In the genomic region with DNA sequence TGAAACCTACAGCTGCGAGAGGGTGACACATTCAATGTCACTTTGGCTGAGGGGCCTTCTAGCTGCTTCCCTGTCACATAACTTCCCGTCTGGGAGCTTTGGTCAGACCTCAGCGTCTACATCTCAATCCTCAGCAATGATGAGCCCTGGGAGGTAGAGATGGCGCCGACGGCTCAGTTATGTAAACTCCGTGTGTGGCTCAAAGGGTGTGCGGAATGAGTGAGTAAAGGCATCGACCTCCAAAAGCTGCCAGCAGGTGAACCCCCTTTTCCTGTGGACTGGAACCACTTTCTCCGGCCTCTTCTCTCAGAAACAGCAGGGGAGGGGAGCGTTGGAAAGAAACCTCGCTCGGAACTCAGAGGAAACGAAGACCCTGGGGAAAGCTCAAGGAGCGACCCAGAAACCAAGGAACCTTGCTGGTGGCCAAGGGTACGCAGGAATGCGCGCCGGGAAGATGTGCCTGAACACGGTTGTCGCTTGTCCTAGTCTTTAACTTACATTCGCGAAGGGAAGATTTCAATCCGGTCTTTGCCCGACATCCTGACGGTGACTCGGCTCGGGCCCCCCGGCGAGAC, we compare ENCODE assay signal across 9 mouse cellular contexts. TPM values are rescaled to one million over a fixed set of nuclear protein-coding genes. Genes with fewer than 3 reads are reported as not detected.
DNase-seq lines count a peak whose midpoint lies in the region; ATAC-seq and TF ChIP-seq lines count a peak whose summit lies in the region.
"Had no signal": no experiment of that assay in that cellular context is flagged by ENCODE, and none has a peak within 500 bp of the region (broad histone marks: within the 10 kb centered on the region; RNA-seq: fewer than 3 reads in every experiment).

No protein-coding gene starts in this region.

- no peaks in the 10 kb centered on the region for H3K9me3 ChIP-seq in MEL (replicated peaks; ENCODE audit: insufficient read depth, low read length)
- no peaks in the 10 kb centered on the region for H3K9me3 ChIP-seq in limb, embryonic 11.5 days (ENCODE audit: control insufficient read depth, low read length)
- H3K9me3 ChIP-seq in neural tube, embryonic 13.5 days, result no peaks in the 10 kb centered on the region

- peaks cover 3 to 11% of the 10 kb centered on the region in 2 experiments; a peak in 2 of 4 replicates for H3K4me1 ChIP-seq in MEL (ENCODE audit: control insufficient read depth in 1 of 2, insufficient read depth in 2 of 2, low read length in 2 of 2)
- H3K4me1 ChIP-seq in limb, embryonic 11.5 days (ENCODE audit: control insufficient read depth, insufficient read depth, low read length), result 0 out of 2 replicates have a peak, but pooled peaks cover 6% of the 10 kb centered on the region
- H3K4me1 ChIP-seq in neural tube, embryonic 13.5 days (replicated peaks), result peaks cover 47% of the 10 kb centered on the region

- TF ChIP-seq CTCF in MEL (IDR thresholded peaks at IDR 0.05 in 2 of 3, conservative IDR thresholded peaks at IDR 0.05 in 1 of 3; ENCODE audit: control insufficient read depth in 1 of 3, insufficient read depth in 1 of 3, low read depth in 2 of 3, low read length in 3 of 3, poor library complexity in 1 of 3, severe bottlenecking in 1 of 3), result no peak

- H3K36me3 ChIP-seq in MEL (ENCODE audit: control insufficient read depth in 1 of 2, insufficient read depth in 2 of 2, low read length in 2 of 2), result peaks cover 2 to 23% of the 10 kb centered on the region in 2 experiments
- 0 out of 2 replicates have a peak, but pooled peaks cover 3% of the 10 kb centered on the region for H3K36me3 ChIP-seq in limb, embryonic 11.5 days (ENCODE audit: control insufficient read depth, insufficient read depth, low read length)
- H3K36me3 ChIP-seq in neural tube, embryonic 13.5 days, result peaks cover 12% of the 10 kb centered on the region

- no peak for TF ChIP-seq EP300 in MEL (IDR thresholded peaks at IDR 0.05; ENCODE audit: low read depth in 1 of 2, low read length in 2 of 2)

- WGBS in limb, embryonic 11.5 days, result 2% methylated on average over 30 of the region's 30 CpGs
- WGBS in neural tube, embryonic 13.5 days, result 1% methylated on average over 30 of the region's 30 CpGs

- peak overlapping the region; percentile 74 for H3K27ac ChIP-seq in MEL (ENCODE audit: control insufficient read depth, low read depth, low read length)
- no peak overlapping the region; the same call in 1 of the 2 replicates for H3K27ac ChIP-seq in limb, embryonic 11.5 days (replicated peaks; ENCODE audit: low read depth, low read length)
- H3K27ac ChIP-seq in neural tube, embryonic 13.5 days (replicated peaks), result peak overlapping the region; percentile 75

- H3K79me2 ChIP-seq in MEL (ENCODE audit: control insufficient read depth, insufficient read depth, low read length, poor library complexity), result peaks cover 48% of the 10 kb centered on the region

- 0 out of 4 replicates have a peak, but pooled peaks of 1 of the 2 experiments have one; percentile 41 for TF ChIP-seq POLR2A in MEL (IDR thresholded peaks at IDR 0.05; ENCODE audit: control insufficient read depth in 1 of 2, insufficient read depth in 1 of 2, low read depth in 1 of 2, low read length in 2 of 2, poor library complexity in 1 of 2)

- TF ChIP-seq RAD21 in MEL (IDR thresholded peaks at IDR 0.05; ENCODE audit: low read depth, low read length), result no peak

- peak overlapping the region; percentile 79 for H3K4me2 ChIP-seq in limb, embryonic 11.5 days (ENCODE audit: low read depth, severe bottlenecking)
- H3K4me2 ChIP-seq in neural tube, embryonic 13.5 days, result peak overlapping the region; percentile 96

- H3K27me3 ChIP-seq in MEL (ENCODE audit: control insufficient read depth in 1 of 2, insufficient read depth in 2 of 2, low read length in 2 of 2), result no peaks in the 10 kb centered on the region
- H3K27me3 ChIP-seq in limb, embryonic 11.5 days (ENCODE audit: control insufficient read depth, insufficient read depth, low read length), result no peaks in the 10 kb centered on the region
- no peaks in the 10 kb centered on the region for H3K27me3 ChIP-seq in neural tube, embryonic 13.5 days

- H3K9ac ChIP-seq in MEL (ENCODE audit: control insufficient read depth, low read depth, low read length, poor library complexity, severe bottlenecking), result peak overlapping the region; percentile 89
- peak overlapping the region; percentile 67 for H3K9ac ChIP-seq in limb, embryonic 11.5 days (ENCODE audit: low read length)
- H3K9ac ChIP-seq in neural tube, embryonic 13.5 days, result peak overlapping the region; percentile 90

- peak overlapping the region; percentile 70 to 95 for H3K4me3 ChIP-seq in MEL (ENCODE audit: control insufficient read depth in 1 of 2, insufficient read depth in 1 of 2, low read depth in 2 of 2, low read length in 2 of 2)
- H3K4me3 ChIP-seq in limb, embryonic 11.5 days (ENCODE audit: low read depth, low read length), result peak overlapping the region; percentile 72
- H3K4me3 ChIP-seq in neural tube, embryonic 13.5 days, result peak overlapping the region; percentile 94

- peak; percentile 16; the same call in 1 of the 2 replicates for ATAC-seq in erythroblast, adult 5-6 weeks (replicated peaks; ENCODE audit: low FRiP score, poor library complexity, severe bottlenecking)
- peak; percentile 27; the same call in 1 of the 2 replicates for ATAC-seq in limb, embryonic 11.5 days (ENCODE audit: insufficient number of reproducible peaks, low FRiP score, low TSS enrichment, low read depth)
- peak; percentile 52; the same call in 1 of the 2 replicates for ATAC-seq in neural tube, embryonic 13.5 days (ENCODE audit: low read depth)

- DNase-seq in kidney, postnatal 25 days, result peak; percentile 31 to 60
- no peak for DNase-seq in kidney, postnatal 14 days
- peak; percentile 69 for DNase-seq in MEL (ENCODE audit: low read depth, low spot score)
- DNase-seq in limb, embryonic 11.5 days (ENCODE audit: low spot score), result no peak
- DNase-seq in urinary bladder, postnatal 14 days (ENCODE audit: low spot score), result no peak
- no peak for DNase-seq in spleen, postnatal 4 days (ENCODE audit: low spot score in 2 of 2)

TF ChIP-seq in MEL, 35 proteins besides CTCF, POLR2A, EP300 and RAD21:
- no peak for TF ChIP-seq MYB (IDR thresholded peaks at IDR 0.05; ENCODE audit: low read depth, low read length)
- no peak for TF ChIP-seq CHD2 (IDR thresholded peaks at IDR 0.05; ENCODE audit: low read length)
- TF ChIP-seq JUND (IDR thresholded peaks at IDR 0.05; ENCODE audit: low read depth, low read length), result no peak
- TF ChIP-seq HCFC1 (IDR thresholded peaks at IDR 0.05; ENCODE audit: low read depth, low read length), result no peak
- no peak for TF ChIP-seq NRF1 (IDR thresholded peaks at IDR 0.05; ENCODE audit: insufficient read depth, low read depth, low read length, poor library complexity, severe bottlenecking)
- TF ChIP-seq ZKSCAN1 (IDR thresholded peaks at IDR 0.05; ENCODE audit: low read depth, low read length), result no peak
- no peak for TF ChIP-seq MAZ (IDR thresholded peaks at IDR 0.05; ENCODE audit: low read depth, low read length)
- TF ChIP-seq GABPA (IDR thresholded peaks at IDR 0.05; ENCODE audit: low read depth, low read length), result no peak
- no peak for TF ChIP-seq UBTF (IDR thresholded peaks at IDR 0.05; ENCODE audit: borderline replicate concordance, insufficient read depth, low read depth, low read length)
- no peak for TF ChIP-seq USF1 (IDR thresholded peaks at IDR 0.05; ENCODE audit: low read depth, low read length)
- no peak for TF ChIP-seq BHLHE40 (IDR thresholded peaks at IDR 0.05; ENCODE audit: borderline replicate concordance, low read depth, low read length)
- TF ChIP-seq NELFE (IDR thresholded peaks at IDR 0.05; ENCODE audit: low read depth, low read length), result no peak
- TF ChIP-seq POLR2AphosphoS5 (IDR thresholded peaks at IDR 0.05; ENCODE audit: borderline replicate concordance, low read depth, low read length), result no peak
- no peak for TF ChIP-seq ZMIZ1 (IDR thresholded peaks at IDR 0.05; ENCODE audit: low read depth, low read length)

RNA-seq across cellular contexts. Expression of a gene that starts 0.4 kb away (rescaled TPM):
- 27.0 and 28.0 TPM in 2 replicates for total RNA-seq in MEL (2012; rRNA removed)
- 10 to 100 TPM in 1 of 2 experiments, not detected in 1; 51.7 TPM for polyA plus RNA-seq in MEL (2012; ENCODE audit: insufficient read depth in 1 of 2, insufficient read length in 2 of 2, low read depth in 1 of 2, low replicate concordance in 2 of 2, missing spikeins in 1 of 2)
- total RNA-seq in erythroblast, adult 5-6 weeks (2015; ENCODE audit: low replicate concordance), result 52.5 and 69.0 TPM in 2 replicates
- 22.2 and 35.0 TPM in 2 replicates for total RNA-seq in erythroblast, adult 5-6 weeks (2017; ENCODE audit: low replicate concordance)
- 77.3 and 85.3 TPM in 2 replicates for polyA plus RNA-seq in limb, embryonic 11.5 days (2014; fragmentation: Nextera tagmentation; extraction: Ambion mirVana)
- 125 and 128 TPM in 2 replicates for polyA plus RNA-seq in neural tube, embryonic 13.5 days (2015; fragmentation: Nextera tagmentation; extraction: Ambion mirVana)

RNA-seq across cellular contexts. Expression of a gene that starts 0.6 kb away (rescaled TPM):
- 197 and 210 TPM in 2 replicates for total RNA-seq in MEL (2012; rRNA removed)
- 100 to 1,000 TPM; 114 to 550 TPM for polyA plus RNA-seq in MEL (2012; ENCODE audit: insufficient read depth in 1 of 2, insufficient read length in 2 of 2, low read depth in 1 of 2, low replicate concordance in 2 of 2, missing spikeins in 1 of 2)
- total RNA-seq in erythroblast, adult 5-6 weeks (2015; ENCODE audit: low replicate concordance), result 55.4 and 106 TPM in 2 replicates
- 34.9 and 45.3 TPM in 2 replicates for total RNA-seq in erythroblast, adult 5-6 weeks (2017; ENCODE audit: low replicate concordance)
- 265 and 281 TPM in 2 replicates for polyA plus RNA-seq in limb, embryonic 11.5 days (2014; fragmentation: Nextera tagmentation; extraction: Ambion mirVana)
- polyA plus RNA-seq in neural tube, embryonic 13.5 days (2015; fragmentation: Nextera tagmentation; extraction: Ambion mirVana), result 167 and 176 TPM in 2 replicates

RNA-seq across cellular contexts. Expression of a gene that starts 45.8 kb away (rescaled TPM):
- total RNA-seq in MEL (2012; rRNA removed), result 8.0 and 11.2 TPM in 2 replicates
- 10 to 100 TPM in 1 of 2 experiments, not detected in 1; 17.7 TPM for polyA plus RNA-seq in MEL (2012; ENCODE audit: insufficient read depth in 1 of 2, insufficient read length in 2 of 2, low read depth in 1 of 2, low replicate concordance in 2 of 2, missing spikeins in 1 of 2)
- total RNA-seq in erythroblast, adult 5-6 weeks (2015; ENCODE audit: low replicate concordance), result 6.7 TPM in 1 of 2 replicates, not detected in the other
- total RNA-seq in erythroblast, adult 5-6 weeks (2017; ENCODE audit: low replicate concordance), result 2.6 and 5.3 TPM in 2 replicates
- polyA plus RNA-seq in limb, embryonic 11.5 days (2014; fragmentation: Nextera tagmentation; extraction: Ambion mirVana), result 3.4 and 3.6 TPM in 2 replicates
- 1.0 and 1.1 TPM in 2 replicates for polyA plus RNA-seq in neural tube, embryonic 13.5 days (2015; fragmentation: Nextera tagmentation; extraction: Ambion mirVana)
- total RNA-seq: gastrocnemius, adult 8-10 months had no signal

Comparison
In these comparisons a context has a peak if more than half of its experiments do, and no peak if none do; other contexts are left out.
1. DNase-seq: peak in kidney, postnatal 25 days (2 of 2) and MEL (single experiment); none in kidney, postnatal 14 days (single experiment), limb, embryonic 11.5 days (single experiment), urinary bladder, postnatal 14 days (single experiment) and spleen, postnatal 4 days (0 of 2).
2. Peak in every context shown above with its lines, with median percentiles within 50 percentile points of each other: H3K4me3 ChIP-seq, H3K9ac ChIP-seq and ATAC-seq.